Mouse (Mus musculus): ENCODE data around the gene Slc9a5.

The Slc9a5 gene

GRCm38 (mm10) chr8:105348450-105349095 is at the start of gene Slc9a5:
Gene Slc9a5 (plus strand): TSS chr8:105348843.
- peak; percentile 64 for DNase-seq (ENCODE audit: low read depth, low spot score)

GRCm38 (mm10) chr8:105299962-105300361 is 48.7 kb upstream of the Slc9a5 start:
- DNase-seq (ENCODE audit: low read depth, low spot score), result no peak

GRCm38 (mm10) chr8:105303396-105303795 is 45.2 kb upstream of the Slc9a5 start:
- DNase-seq (ENCODE audit: low read depth, low spot score), result no peak

- DNase-seq (ENCODE audit: low read depth, low spot score), result no peak
These were observed 44.8 kb upstream of the Slc9a5 start for GRCm38 (mm10) chr8:105303874-105304273.

- DNase-seq (ENCODE audit: low read depth, low spot score), result no peak
These were observed 44.1 kb upstream of the Slc9a5 start for GRCm38 (mm10) chr8:105304325-105305210.

GRCm38 (mm10) chr8:105305211-105306145 is 43.2 kb upstream of the Slc9a5 start, which contains the start of gene Elmo3:
Gene Elmo3 (plus strand): TSS chr8:105305601.
- peak; percentile 87 for DNase-seq (ENCODE audit: low read depth, low spot score)

GRCm38 (mm10) chr8:105306146-105306691 is 42.4 kb upstream of the Slc9a5 start:
- peak; percentile 39 for DNase-seq (ENCODE audit: low read depth, low spot score)

GRCm38 (mm10) chr8:105307670-105308069 is 41.0 kb upstream of the Slc9a5 start:
- no peak for DNase-seq (ENCODE audit: low read depth, low spot score)

- no peak for DNase-seq (ENCODE audit: low read depth, low spot score)
These were observed 40.2 kb upstream of the Slc9a5 start for GRCm38 (mm10) chr8:105308428-105308827.

- no peak for DNase-seq (ENCODE audit: low read depth, low spot score)
These were observed 39.3 kb upstream of the Slc9a5 start for GRCm38 (mm10) chr8:105309142-105309847.

GRCm38 (mm10) chr8:105310118-105310517 is 38.5 kb upstream of the Slc9a5 start:
- DNase-seq (ENCODE audit: low read depth, low spot score), result no peak

GRCm38 (mm10) chr8:105311718-105312117 is 36.9 kb upstream of the Slc9a5 start:
- DNase-seq (ENCODE audit: low read depth, low spot score), result no peak

- no peak for DNase-seq (ENCODE audit: low read depth, low spot score)
These were observed 35.7 kb upstream of the Slc9a5 start for GRCm38 (mm10) chr8:105312891-105313481.

GRCm38 (mm10) chr8:105313622-105314402 is 34.8 kb upstream of the Slc9a5 start:
- no peak for DNase-seq (ENCODE audit: low read depth, low spot score)

- DNase-seq (ENCODE audit: low read depth, low spot score), result no peak
These were observed 33.4 kb upstream of the Slc9a5 start for GRCm38 (mm10) chr8:105315073-105315769.

GRCm38 (mm10) chr8:105317941-105318340 is 30.7 kb upstream of the Slc9a5 start:
- DNase-seq (ENCODE audit: low read depth, low spot score), result no peak

- DNase-seq (ENCODE audit: low read depth, low spot score), result no peak
These were observed 29.9 kb upstream of the Slc9a5 start for GRCm38 (mm10) chr8:105318662-105319190.

GRCm38 (mm10) chr8:105323183-105323582 is 25.5 kb upstream of the Slc9a5 start:
- DNase-seq (ENCODE audit: low read depth, low spot score), result no peak
